Mouse (Mus musculus) liver, embryonic 15.5 days (tissue): ENCODE results near the gene Lrtm1. TPM values are rescaled to one million over a fixed set of nuclear protein-coding genes. Genes with fewer than 3 reads are reported as not detected.

Experiments used
- ATAC-seq: fragments of 200-750 bp; cut with Nextera tagmentation; 2 replicates; pipeline ENCODE4 v1.8.0; 2017; ENCODE audit warnings: moderate number of reproducible peaks, mild to moderate bottlenecking, moderate library complexity; ENCODE audit not compliant: insufficient read depth
- H3K27ac ChIP-seq: fragments of 300-500 bp; sonication (generic); replicated peaks from 2 replicates; pipeline ENCODE4 v1.5.1; 2015; ENCODE audit warnings: mild to moderate bottlenecking, inconsistent platforms
- H3K27me3 ChIP-seq: fragments of 300-500 bp; sonication (generic); 2 replicates; pipeline ENCODE4 v1.6.1; 2015; ENCODE audit warnings: mild to moderate bottlenecking, inconsistent platforms
- H3K36me3 ChIP-seq: fragments of 300-500 bp; sonication (generic); replicated peaks from 2 replicates; pipeline ENCODE4 v1.6.1; 2015; ENCODE audit warnings: moderate library complexity, mild to moderate bottlenecking, inconsistent platforms
- H3K4me1 ChIP-seq: fragments of 300-500 bp; sonication (generic); replicated peaks from 2 replicates; pipeline ENCODE4 v1.6.1; 2015; ENCODE audit warnings: inconsistent platforms
- H3K4me2 ChIP-seq: fragments of 300-500 bp; sonication (generic); 2 replicates; pipeline ENCODE4 v1.6.1; 2015; ENCODE audit warnings: moderate library complexity, mild to moderate bottlenecking, inconsistent platforms
- H3K4me3 ChIP-seq: fragments of 300-500 bp; sonication (generic); replicated peaks from 2 replicates; pipeline ENCODE4 v1.5.1; 2015; ENCODE audit warnings: mild to moderate bottlenecking, inconsistent platforms
- H3K9ac ChIP-seq: fragments of 300-500 bp; sonication (generic); 2 replicates; pipeline ENCODE4 v1.6.1; 2015; ENCODE audit warnings: moderate library complexity, mild to moderate bottlenecking, inconsistent platforms
- H3K9me3 ChIP-seq: fragments of 300-500 bp; sonication (generic); replicated peaks from 2 replicates; pipeline ENCODE4 v1.6.1; 2016; ENCODE audit warnings: inconsistent platforms
- WGBS: fragments of 180-500 bp; shearing (Covaris S2); methylation state at CpG from one replicate; pipeline ENCODE4 v1.1.7; 2015; ENCODE audit warnings: mixed read lengths; ENCODE audit not compliant: insufficient replicate concordance; 5-methylcytosine and 5-hydroxymethylcytosine counted together
- polyA plus RNA-seq: library from polyadenylated mRNA; unstranded; fragments of >200 nt; fragmentation: Nextera tagmentation; extraction: Ambion mirVana; gene quantifications from 2 replicates; pipeline ENCODE4 v1.2.1, GENCODE M21; 2015

Lrtm1 gene
- polyA plus RNA-seq: 0.16 and 0.18 TPM in 2 replicates

GRCm38 (mm10) chr14:29017883-29018282 is at the start of gene Lrtm1:
Gene Lrtm1, plus strand, starts transcription at chr14:29018208.
- 9% methylated on average over 5 of the region's 5 CpGs for whole genome bisulfite sequencing
- H3K9me3 ChIP-seq: no peaks in the 10 kb centered on the region
- no peak for ATAC-seq
- H3K4me3 ChIP-seq: no peak within 1 kb of the TSS
- H3K36me3 ChIP-seq: no peaks in the 10 kb centered on the region
- H3K27me3 ChIP-seq: no peaks in the 10 kb centered on the region
- H3K4me1 ChIP-seq: 0 out of 2 replicates have a peak, but pooled peaks cover 6% of the 10 kb centered on the region
- no peak within 1 kb of the TSS for H3K9ac ChIP-seq
- no peak within 1 kb of the TSS for H3K27ac ChIP-seq
- H3K4me2 ChIP-seq: no peak within 1 kb of the TSS

- H3K4me3 ChIP-seq: no peak overlapping the region
- H3K36me3 ChIP-seq: no peaks in the 10 kb centered on the region
- H3K27me3 ChIP-seq: no peaks in the 10 kb centered on the region
- H3K4me1 ChIP-seq: no peaks in the 10 kb centered on the region
- H3K4me2 ChIP-seq: no peak overlapping the region
- H3K27ac ChIP-seq: no peak overlapping the region
- no peaks in the 10 kb centered on the region for H3K9me3 ChIP-seq
- 66% methylated on average over 4 of the region's 4 CpGs for whole genome bisulfite sequencing
- ATAC-seq: no peak
- no peak overlapping the region for H3K9ac ChIP-seq
These were observed 48.8 kb upstream of the Lrtm1 start for GRCm38 (mm10) chr14:28969247-28969646.

GRCm38 (mm10) chr14:28972620-28973019 is 45.4 kb upstream of the Lrtm1 start:
- Histone ChIP-seq H3K27me3 (no peaks in the 10 kb centered on the region), H3K36me3 (no peaks in the 10 kb centered on the region), H3K9ac (no peak overlapping the region), H3K4me2 (no peak overlapping the region), H3K4me3 (no peak overlapping the region), H3K27ac (no peak overlapping the region), H3K9me3 (no peaks in the 10 kb centered on the region), H3K4me1 (no peaks in the 10 kb centered on the region)
- ATAC-seq: no peak
- WGBS: 54% methylated on average over 5 of the region's 5 CpGs

GRCm38 (mm10) chr14:28979230-28979629 is 38.8 kb upstream of the Lrtm1 start:
- H3K9ac ChIP-seq: no peak overlapping the region
- no peaks in the 10 kb centered on the region for H3K9me3 ChIP-seq
- H3K4me3 ChIP-seq: no peak overlapping the region
- H3K4me1 ChIP-seq: no peaks in the 10 kb centered on the region
- no peak overlapping the region for H3K27ac ChIP-seq
- no peak for ATAC-seq
- H3K27me3 ChIP-seq: no peaks in the 10 kb centered on the region
- WGBS: 48% methylated on average over 2 of the region's 2 CpGs
- no peaks in the 10 kb centered on the region for H3K36me3 ChIP-seq
- H3K4me2 ChIP-seq: no peak overlapping the region

- no peaks in the 10 kb centered on the region for H3K9me3 ChIP-seq
- no peak overlapping the region for H3K27ac ChIP-seq
- H3K27me3 ChIP-seq: no peaks in the 10 kb centered on the region
- H3K4me1 ChIP-seq: no peaks in the 10 kb centered on the region
- no peak overlapping the region for H3K4me3 ChIP-seq
- 35% methylated on average over 3 of the region's 3 CpGs for WGBS
- ATAC-seq: no peak
- no peak overlapping the region for H3K9ac ChIP-seq
- no peaks in the 10 kb centered on the region for H3K36me3 ChIP-seq
- H3K4me2 ChIP-seq: no peak overlapping the region
These were observed 37.5 kb upstream of the Lrtm1 start for GRCm38 (mm10) chr14:28980482-28980881.

GRCm38 (mm10) chr14:28984276-28984675 is 33.7 kb upstream of the Lrtm1 start:
- H3K27me3 ChIP-seq: no peaks in the 10 kb centered on the region
- H3K4me1 ChIP-seq: no peaks in the 10 kb centered on the region
- H3K9me3 ChIP-seq: no peaks in the 10 kb centered on the region
- no peak overlapping the region for H3K4me3 ChIP-seq
- no peaks in the 10 kb centered on the region for H3K36me3 ChIP-seq
- no peak for ATAC-seq
- no peak overlapping the region for H3K9ac ChIP-seq
- 41% methylated on average over 2 of the region's 2 CpGs for WGBS
- no peak overlapping the region for H3K4me2 ChIP-seq
- H3K27ac ChIP-seq: no peak overlapping the region

GRCm38 (mm10) chr14:28988211-28988900 is 29.7 kb upstream of the Lrtm1 start:
- H3K4me1 ChIP-seq: no peaks in the 10 kb centered on the region
- no peaks in the 10 kb centered on the region for H3K9me3 ChIP-seq
- no peak overlapping the region for H3K4me2 ChIP-seq
- ATAC-seq: peak; percentile 65
- H3K27me3 ChIP-seq: no peaks in the 10 kb centered on the region
- H3K36me3 ChIP-seq: no peaks in the 10 kb centered on the region
- H3K9ac ChIP-seq: no peak overlapping the region
- no peak overlapping the region for H3K4me3 ChIP-seq
- H3K27ac ChIP-seq: no peak overlapping the region
- 61% methylated on average over 7 of the region's 7 CpGs for WGBS

GRCm38 (mm10) chr14:28996569-28996968 is 21.4 kb upstream of the Lrtm1 start:
- no peaks in the 10 kb centered on the region for H3K36me3 ChIP-seq

GRCm38 (mm10) chr14:29005228-29005840 is 12.7 kb upstream of the Lrtm1 start:
- 69% methylated on average over 4 of the region's 5 CpGs for WGBS
- no peak overlapping the region for H3K9ac ChIP-seq
- no peaks in the 10 kb centered on the region for H3K27me3 ChIP-seq
- H3K4me1 ChIP-seq: no peaks in the 10 kb centered on the region
- H3K9me3 ChIP-seq: no peaks in the 10 kb centered on the region
- no peaks in the 10 kb centered on the region for H3K36me3 ChIP-seq
- no peak overlapping the region for H3K27ac ChIP-seq
- no peak for ATAC-seq
- no peak overlapping the region for H3K4me3 ChIP-seq
- H3K4me2 ChIP-seq: no peak overlapping the region

More at GRCm38 (mm10) chr14:28996569-28996968, 21.4 kb upstream of the Lrtm1 start:
- Histone ChIP-seq H3K4me3 (no peak overlapping the region), H3K9ac (no peak overlapping the region), H3K9me3 (no peaks in the 10 kb centered on the region), H3K27ac (no peak overlapping the region), H3K4me2 (no peak overlapping the region), H3K4me1 (no peaks in the 10 kb centered on the region), H3K27me3 (no peaks in the 10 kb centered on the region)
- no peak for ATAC-seq
- WGBS: 84% methylated on average over 3 of the region's 3 CpGs

GRCm38 (mm10) chr14:29009644-29010043 is 8.4 kb upstream of the Lrtm1 start:
- ATAC-seq: no peak
- no peaks in the 10 kb centered on the region for H3K36me3 ChIP-seq
- H3K9ac ChIP-seq: no peak overlapping the region
- no peaks in the 10 kb centered on the region for H3K9me3 ChIP-seq
- H3K27ac ChIP-seq: no peak overlapping the region
- H3K4me3 ChIP-seq: no peak overlapping the region
- H3K27me3 ChIP-seq: no peaks in the 10 kb centered on the region
- H3K4me2 ChIP-seq: no peak overlapping the region
- WGBS: 56% methylated on average over 4 of the region's 4 CpGs
- H3K4me1 ChIP-seq: no peaks in the 10 kb centered on the region

GRCm38 (mm10) chr14:29013161-29013560 is 4.8 kb upstream of the Lrtm1 start:
- WGBS: 64% methylated on average over 3 of the region's 3 CpGs
- Histone ChIP-seq H3K9ac (no peak overlapping the region), H3K4me2 (no peak overlapping the region), H3K4me1 (0 out of 2 replicates have a peak, but pooled peaks cover 6% of the 10 kb centered on the region), H3K27ac (no peak overlapping the region), H3K9me3 (no peaks in the 10 kb centered on the region), H3K4me3 (no peak overlapping the region), H3K36me3 (no peaks in the 10 kb centered on the region), H3K27me3 (no peaks in the 10 kb centered on the region)
- ATAC-seq: no peak
